Mouse (Mus musculus) limb, embryonic 13.5 days (tissue): ENCODE results near the gene Tecta. TPM values are rescaled to one million over a fixed set of nuclear protein-coding genes. Genes with fewer than 3 reads are reported as not detected.

Experiments
- microRNA-seq: library from miRNA; unstranded; fragments of <30 nt; microRNA quantifications from one replicate; pipeline ENCODE4, GENCODE M21; 2016
- polyA plus RNA-seq: library from polyadenylated mRNA; unstranded; fragments of >200 nt; fragmentation: Nextera tagmentation; extraction: Ambion mirVana; gene quantifications from 2 replicates; pipeline ENCODE4 v1.2.1, GENCODE M21; 2015

Gene Tecta
- polyA plus RNA-seq, 1 experiment from 2014 or later: 0.36 TPM

Small RNA genes lying within 50 kb of the gene (microRNA-seq; reads per million reads assigned to microRNA genes)
- not detected for gene Gm44311

Other genes starting within 250 kb of the Tecta start
- 43.9 and 46.4 TPM in 2 replicates for gene Sc5d, start 135.7 kb downstream of the Tecta start, polyA plus RNA-seq
- 4.4 and 4.6 TPM in 2 replicates for gene Tbcel, start 107.9 kb upstream of the Tecta start, polyA plus RNA-seq